Mouse (Mus musculus) cerebellum, adult (tissue): Measurements from ENCODE around the gene Lzts2.

ENCODE experiments used
- ATAC-seq: cut with Nextera tagmentation; 2 replicates; pipeline ENCODE4 v1.9.2; 2017; ENCODE audit warnings: mild to moderate bottlenecking, moderate library complexity, mixed read lengths; ENCODE audit not compliant: insufficient number of reproducible peaks, low FRiP score, low TSS enrichment

Lzts2 gene

DNA sequence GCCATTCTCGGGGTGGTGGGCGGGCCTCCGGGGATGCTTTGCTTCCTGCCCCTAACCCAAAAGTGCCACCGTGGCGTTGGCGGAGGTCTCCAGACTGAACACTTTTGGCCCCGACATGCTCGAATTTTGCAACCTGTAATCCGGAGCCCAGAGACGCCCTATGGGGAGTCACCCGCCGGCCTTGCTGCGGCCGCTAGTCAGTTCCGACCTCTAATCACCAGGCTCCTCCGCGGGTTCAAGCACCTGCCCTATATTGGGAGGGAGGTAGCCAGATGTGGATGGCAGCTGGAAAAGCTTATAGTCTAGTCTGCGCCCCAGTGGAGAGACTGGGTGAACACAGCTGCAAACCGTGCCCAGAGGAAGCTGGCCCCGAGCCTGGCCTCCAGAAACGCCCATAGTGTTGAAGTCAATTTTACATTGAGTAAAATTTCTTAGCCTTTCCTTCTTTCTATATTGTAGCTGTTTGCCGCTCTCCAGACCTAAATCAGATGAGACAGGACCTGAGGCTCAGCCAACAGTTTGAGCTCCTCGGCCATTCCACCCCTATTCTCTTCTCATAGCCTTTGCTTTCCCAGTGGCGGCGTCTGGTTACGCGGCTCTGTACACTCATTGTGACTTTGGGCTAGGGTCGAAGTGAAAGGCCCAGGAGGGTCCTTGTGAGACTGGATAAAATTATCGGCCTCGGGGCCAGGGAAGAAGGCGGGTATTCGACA is 61.3 kb downstream of the Lzts2 start:
- ATAC-seq, result 0 out of 2 replicates have a peak, but pooled peaks have one; percentile 11

DNA sequence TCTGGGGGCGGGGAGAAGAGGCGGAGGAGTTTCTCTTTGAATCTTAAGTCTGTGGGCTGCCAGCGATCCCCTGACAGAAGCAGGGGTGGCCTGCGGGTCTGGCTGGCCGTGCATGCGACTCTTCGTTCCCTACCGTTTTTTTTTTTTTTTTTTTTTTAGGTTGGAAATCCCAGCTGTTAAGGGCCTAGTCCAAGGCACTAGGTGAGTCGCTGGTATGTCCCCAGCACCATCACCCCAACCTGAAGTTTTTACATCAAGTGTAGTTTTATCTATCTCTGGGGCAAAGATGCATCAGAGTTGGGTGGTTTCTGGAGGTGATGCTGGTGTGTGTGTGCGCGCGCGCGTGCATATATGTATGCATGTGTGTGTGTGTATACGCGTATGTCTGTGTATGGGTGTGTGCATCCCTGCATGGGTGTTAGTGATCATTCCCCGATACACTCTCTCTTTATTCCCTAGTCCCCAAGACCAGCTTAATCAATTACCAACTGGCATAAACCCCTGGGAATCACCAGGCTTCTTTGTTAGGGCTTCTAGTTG is 61.9 kb downstream of the Lzts2 start:
- ATAC-seq, result no peak
